In genomic region chr2:173994301-173995073, GRCm38 (mm10) we compare ENCODE assay signal across 10 mouse cellular contexts.
A peak's percentile ranks its signal among the peaks of the same experiment; 100 is the strongest.
DNase-seq lines count a peak whose midpoint lies in the region; ATAC-seq and TF ChIP-seq lines count a peak whose summit lies in the region.
"Had no signal": no experiment of that assay in that cellular context is flagged by ENCODE, and none has a peak within 500 bp of the region (broad histone marks: within the 10 kb centered on the region; RNA-seq: fewer than 3 reads in every experiment).

No protein-coding gene starts in this region.

- H3K27ac ChIP-seq in neural tube, embryonic 11.5 days (ENCODE audit: low read depth, low read length) = peak overlapping the region; percentile 49; the same call in 1 of the 2 replicates
- no peak overlapping the region for H3K27ac ChIP-seq in hindbrain, embryonic 16.5 days (ENCODE audit: low read depth, low read length)
- peak overlapping the region; percentile 74 for H3K27ac ChIP-seq in limb, embryonic 12.5 days
- H3K27ac ChIP-seq in thymus, adult 2 months (ENCODE audit: control insufficient read depth, insufficient read depth, low read length) = no peak overlapping the region
- H3K27ac ChIP-seq: liver, embryonic 13.5 days had no signal

- peaks cover 18% of the 10 kb centered on the region for H3K4me1 ChIP-seq in neural tube, embryonic 11.5 days (ENCODE audit: control insufficient read depth, insufficient read depth, low read length)
- peaks cover 15% of the 10 kb centered on the region for H3K4me1 ChIP-seq in hindbrain, embryonic 16.5 days (ENCODE audit: control insufficient read depth, insufficient read depth, low read depth, low read length)
- peaks cover 33% of the 10 kb centered on the region for H3K4me1 ChIP-seq in limb, embryonic 12.5 days (replicated peaks)
- no peaks in the 10 kb centered on the region for H3K4me1 ChIP-seq in thymus, adult 2 months (replicated peaks; ENCODE audit: control insufficient read depth, insufficient read depth, low read length)
- H3K4me1 ChIP-seq: liver, embryonic 13.5 days had no signal

- 36% methylated on average over 13 of the region's 13 CpGs for WGBS in neural tube, embryonic 11.5 days
- WGBS in hindbrain, embryonic 16.5 days = 29% methylated on average over 13 of the region's 13 CpGs
- 21% methylated on average over 13 of the region's 13 CpGs for WGBS in limb, embryonic 12.5 days
- 73% methylated on average over 13 of the region's 13 CpGs for WGBS in thymus, adult 2 months

- ATAC-seq in neural tube, embryonic 11.5 days (ENCODE audit: insufficient read depth, low FRiP score, low TSS enrichment) = peak; percentile 53; the same call in 1 of the 2 replicates
- ATAC-seq in hindbrain, embryonic 16.5 days = peak; percentile 62
- ATAC-seq in limb, embryonic 12.5 days (ENCODE audit: insufficient number of reproducible peaks, insufficient read depth, low FRiP score, low TSS enrichment, low read depth) = no peak; the same call in 1 of the 2 replicates

- no peaks in the 10 kb centered on the region for H3K9me3 ChIP-seq in neural tube, embryonic 11.5 days (ENCODE audit: control insufficient read depth, low read length)
- peaks cover 5% of the 10 kb centered on the region; the same call in 1 of the 2 replicates for H3K9me3 ChIP-seq in hindbrain, embryonic 16.5 days (ENCODE audit: control insufficient read depth, low read length)
- H3K9me3 ChIP-seq in limb, embryonic 12.5 days = 0 out of 2 replicates have a peak, but pooled peaks cover 4% of the 10 kb centered on the region
- H3K9me3 ChIP-seq: liver, embryonic 13.5 days had no signal

- no peak for TF ChIP-seq CTCF in thymus, adult 2 months (IDR thresholded peaks at IDR 0.05; ENCODE audit: borderline replicate concordance, control insufficient read depth, extremely low read depth, insufficient read depth, low read length, poor library complexity)

- no peak overlapping the region for H3K4me2 ChIP-seq in neural tube, embryonic 11.5 days (ENCODE audit: low read depth)
- H3K4me2 ChIP-seq in hindbrain, embryonic 16.5 days (ENCODE audit: low read length) = peak overlapping the region; percentile 25
- peak overlapping the region; percentile 35 for H3K4me2 ChIP-seq in limb, embryonic 12.5 days
- H3K4me2 ChIP-seq: liver, embryonic 13.5 days had no signal

- H3K9ac ChIP-seq in neural tube, embryonic 11.5 days (ENCODE audit: low read length) = no peak overlapping the region
- no peak overlapping the region for H3K9ac ChIP-seq in hindbrain, embryonic 16.5 days (ENCODE audit: low read depth, low read length)
- no peak overlapping the region for H3K9ac ChIP-seq in limb, embryonic 12.5 days (replicated peaks)
- H3K9ac ChIP-seq: liver, embryonic 13.5 days had no signal

- DNase-seq in neural tube, embryonic 11.5 days (ENCODE audit: low spot score) = no peak
- no peak for DNase-seq in neural tube, embryonic 10.5 days (ENCODE audit: extremely low spot score, low spot score)
- peak; percentile 34 for DNase-seq in retina, postnatal 1 day
- DNase-seq in thymus, adult 2 months = no peak
- no peak for DNase-seq in gastrocnemius, postnatal 4 days (ENCODE audit: low spot score in 2 of 2)
- DNase-seq in urinary bladder, postnatal 4 days (ENCODE audit: low spot score in 2 of 2) = no peak
- DNase-seq: heart, postnatal 36 days; liver, embryonic 13.5 days had no signal

- no peak overlapping the region for H3K4me3 ChIP-seq in neural tube, embryonic 11.5 days (ENCODE audit: low read depth, low read length)
- no peak overlapping the region for H3K4me3 ChIP-seq in hindbrain, embryonic 16.5 days (ENCODE audit: low read length)
- no peak overlapping the region for H3K4me3 ChIP-seq in limb, embryonic 12.5 days (replicated peaks)
- no peak overlapping the region for H3K4me3 ChIP-seq in thymus, adult 2 months (ENCODE audit: control insufficient read depth, insufficient read depth, low read length)
- H3K4me3 ChIP-seq: liver, embryonic 13.5 days had no signal

- no peaks in the 10 kb centered on the region for H3K36me3 ChIP-seq in neural tube, embryonic 11.5 days (ENCODE audit: control insufficient read depth, insufficient read depth, low read length)
- no peaks in the 10 kb centered on the region for H3K36me3 ChIP-seq in hindbrain, embryonic 16.5 days (ENCODE audit: control insufficient read depth, insufficient read depth, low read length)
- no peaks in the 10 kb centered on the region for H3K36me3 ChIP-seq in limb, embryonic 12.5 days
- no peaks in the 10 kb centered on the region for H3K36me3 ChIP-seq in thymus, adult 2 months (ENCODE audit: control insufficient read depth, insufficient read depth, low read length)
- H3K36me3 ChIP-seq: liver, embryonic 13.5 days had no signal

- TF ChIP-seq POLR2A in thymus, adult 2 months (IDR thresholded peaks at IDR 0.05; ENCODE audit: control insufficient read depth, extremely low read depth, insufficient read depth, low read length, poor library complexity) = no peak

- no peaks in the 10 kb centered on the region for H3K27me3 ChIP-seq in neural tube, embryonic 11.5 days (ENCODE audit: control insufficient read depth, insufficient read depth, low read length)
- no peaks in the 10 kb centered on the region for H3K27me3 ChIP-seq in hindbrain, embryonic 16.5 days (replicated peaks; ENCODE audit: control insufficient read depth, insufficient read depth, low read length)
- no peaks in the 10 kb centered on the region for H3K27me3 ChIP-seq in limb, embryonic 12.5 days
- H3K27me3 ChIP-seq in thymus, adult 2 months (ENCODE audit: control insufficient read depth, insufficient read depth, low read length) = no peaks in the 10 kb centered on the region
- H3K27me3 ChIP-seq: liver, embryonic 13.5 days had no signal

Comparison
In these comparisons a context has a peak if more than half of its experiments do, and no peak if none do; other contexts are left out.
1. H3K27ac ChIP-seq: peak in neural tube, embryonic 11.5 days (single experiment) and limb, embryonic 12.5 days (single experiment); none in hindbrain, embryonic 16.5 days (single experiment) and thymus, adult 2 months (single experiment).